10 mouse cellular contexts compared by ENCODE assay signal in genomic region chrX:53231965-53232364, GRCm38 (mm10). TPM values are rescaled to one million over a fixed set of nuclear protein-coding genes. Genes with fewer than 3 reads are reported as not detected.
DNase-seq lines count a peak whose midpoint lies in the region; ATAC-seq and TF ChIP-seq lines count a peak whose summit lies in the region.
"Had no signal": no experiment of that assay in that cellular context is flagged by ENCODE, and none has a peak within 500 bp of the region (broad histone marks: within the 10 kb centered on the region; RNA-seq: fewer than 3 reads in every experiment).

No protein-coding gene starts in this region.

- no peak overlapping the region for H3K27ac ChIP-seq in intestine, postnatal 0 days (ENCODE audit: low read depth, low read length)
- no peak overlapping the region for H3K27ac ChIP-seq in midbrain, embryonic 13.5 days

- TF ChIP-seq CTCF in intestine, postnatal 0 days (IDR thresholded peaks at IDR 0.05; ENCODE audit: low read depth): no peak

- H3K4me3 ChIP-seq in intestine, postnatal 0 days (ENCODE audit: low read depth, low read length): peak overlapping the region; percentile 23
- peak overlapping the region; percentile 30 for H3K4me3 ChIP-seq in midbrain, embryonic 13.5 days (replicated peaks)
- H3K4me3 ChIP-seq: myocyte had no signal

- peak; percentile 39 to 61 for DNase-seq in cerebellum, postnatal 14 days
- DNase-seq in retina, postnatal 1 day: peak; percentile 21
- no peak for DNase-seq in retina, embryonic 14.5 days (ENCODE audit: low spot score)
- DNase-seq in layer of hippocampus, adult 9-10 months (ENCODE audit: low spot score): no peak

- ATAC-seq in cerebellum, adult (ENCODE audit: insufficient number of reproducible peaks, low FRiP score, low TSS enrichment): no peak
- ATAC-seq in intestine, postnatal 0 days: no peak
- ATAC-seq in midbrain, embryonic 13.5 days: no peak
- no peak for ATAC-seq in monocyte, adult 5-6 weeks (replicated peaks; ENCODE audit: insufficient number of reproducible peaks, low FRiP score, low TSS enrichment, poor library complexity, severe bottlenecking)

- H3K27me3 ChIP-seq in intestine, postnatal 0 days (replicated peaks; ENCODE audit: control insufficient read depth, insufficient read depth, low read length): no peaks in the 10 kb centered on the region
- no peaks in the 10 kb centered on the region for H3K27me3 ChIP-seq in midbrain, embryonic 13.5 days

- no peaks in the 10 kb centered on the region for H3K36me3 ChIP-seq in intestine, postnatal 0 days (ENCODE audit: control insufficient read depth, insufficient read depth)
- H3K36me3 ChIP-seq in midbrain, embryonic 13.5 days: no peaks in the 10 kb centered on the region

- no peaks in the 10 kb centered on the region for H3K9me3 ChIP-seq in intestine, postnatal 0 days (ENCODE audit: control insufficient read depth)
- H3K9me3 ChIP-seq in midbrain, embryonic 13.5 days: no peaks in the 10 kb centered on the region

- peak overlapping the region; percentile 56 for H3K4me2 ChIP-seq in intestine, postnatal 0 days (replicated peaks; ENCODE audit: low read depth)
- peak overlapping the region; percentile 50 for H3K4me2 ChIP-seq in midbrain, embryonic 13.5 days (replicated peaks)

- H3K9ac ChIP-seq in intestine, postnatal 0 days (ENCODE audit: low read depth, low read length): peak overlapping the region; percentile 22; the same call in 1 of the 2 replicates
- peak overlapping the region; percentile 39 for H3K9ac ChIP-seq in midbrain, embryonic 13.5 days (replicated peaks)

- H3K4me1 ChIP-seq in intestine, postnatal 0 days (replicated peaks; ENCODE audit: control insufficient read depth, insufficient read depth, low read length): no peaks in the 10 kb centered on the region
- H3K4me1 ChIP-seq in midbrain, embryonic 13.5 days (replicated peaks): no peaks in the 10 kb centered on the region

- 34% methylated on average over 13 of the region's 13 CpGs for WGBS in intestine, postnatal 0 days
- 20% methylated on average over 13 of the region's 13 CpGs for WGBS in midbrain, embryonic 13.5 days

RNA-seq across cellular contexts. Expression of gene Plac1, which starts 7.9 kb away (rescaled TPM):
- 0.54 and 0.93 TPM in 2 replicates for polyA plus RNA-seq in intestine, postnatal 0 days (2015; fragmentation: Nextera tagmentation; extraction: Ambion mirVana)
- 0.58 TPM in 1 of 2 replicates, not detected in the other for polyA plus RNA-seq in midbrain, embryonic 13.5 days (2015; fragmentation: Nextera tagmentation; extraction: Ambion mirVana)
- total RNA-seq in monocyte, adult 5-6 weeks (2017): not detected in 3 replicates
- polyA plus RNA-seq: cortical plate, adult 2 months had no signal

RNA-seq across cellular contexts. Expression of gene Fam122b, which starts 37.6 kb away (rescaled TPM):
- polyA plus RNA-seq in intestine, postnatal 0 days (2015; fragmentation: Nextera tagmentation; extraction: Ambion mirVana): 3.5 and 4.2 TPM in 2 replicates
- polyA plus RNA-seq in midbrain, embryonic 13.5 days (2015; fragmentation: Nextera tagmentation; extraction: Ambion mirVana): 3.7 and 4.4 TPM in 2 replicates
- 2.1 to 3.1 TPM (median 2.8 TPM) in 3 replicates for total RNA-seq in monocyte, adult 5-6 weeks (2017)

RNA-seq across cellular contexts. Expression of gene Fam122c, which starts 41.3 kb away (rescaled TPM):
- polyA plus RNA-seq in intestine, postnatal 0 days (2015; fragmentation: Nextera tagmentation; extraction: Ambion mirVana): not detected in 2 replicates
- polyA plus RNA-seq in midbrain, embryonic 13.5 days (2015; fragmentation: Nextera tagmentation; extraction: Ambion mirVana): not detected in 2 replicates
- total RNA-seq in monocyte, adult 5-6 weeks (2017): not detected in 3 replicates
- polyA plus RNA-seq: cortical plate, adult 2 months; myocyte had no signal

Comparison
In these comparisons a context has a peak if more than half of its experiments do, and no peak if none do; other contexts are left out.
1. DNase-seq: peak in cerebellum, postnatal 14 days (2 of 2) and retina, postnatal 1 day (single experiment); none in retina, embryonic 14.5 days (single experiment) and layer of hippocampus, adult 9-10 months (single experiment).